Mouse (Mus musculus) layer of hippocampus, adult 9-10 months (tissue): ENCODE results near the gene Cr2.
"Not testable (repeated sequence)": the region's sequence is repeated elsewhere in the genome, so short reads cannot be mapped to it uniquely, and the experiment has no call there.

Experiments used
- DNase-seq: peaks from one replicate; pipeline ENCODE4 v3.0.0; 2022; ENCODE audit warnings: low spot score

Cr2 gene

GRCm38 (mm10) chr1:195175980-195176931 is at the start of gene Cr2:
Gene Cr2, minus strand, starts transcription at chr1:195176716.
- DNase-seq = peak; percentile 11

- no peak for DNase-seq
Observed at GRCm38 (mm10) chr1:195221781-195222180, 45.3 kb upstream of the Cr2 start.

GRCm38 (mm10) chr1:195212851-195213250 is 36.3 kb upstream of the Cr2 start:
- not testable (repeated sequence) for DNase-seq

- no peak for DNase-seq
Observed at GRCm38 (mm10) chr1:195184746-195185145, 8.2 kb upstream of the Cr2 start.

- DNase-seq = no peak
Observed at GRCm38 (mm10) chr1:195164996-195165755, 11.3 kb downstream of the Cr2 start.

GRCm38 (mm10) chr1:195132070-195132469 is 44.4 kb downstream of the Cr2 start:
- DNase-seq = no peak

- peak; percentile 7 for DNase-seq
Observed at GRCm38 (mm10) chr1:195131675-195132015, 44.9 kb downstream of the Cr2 start.

GRCm38 (mm10) chr1:195130953-195131674 is 45.4 kb downstream of the Cr2 start, which contains the start of gene Cr1l:
Gene Cr1l, minus strand, starts transcription at chr1:195131586.
- DNase-seq = peak; percentile 88

- no peak for DNase-seq
Observed at GRCm38 (mm10) chr1:195130479-195130878, 46.0 kb downstream of the Cr2 start.

- DNase-seq = no peak
Observed at GRCm38 (mm10) chr1:195129867-195130266, 46.6 kb downstream of the Cr2 start.

- DNase-seq = no peak
Observed at GRCm38 (mm10) chr1:195114414-195114813, 62.1 kb downstream of the Cr2 start.

- DNase-seq = no peak
Observed at GRCm38 (mm10) chr1:195113621-195114020, 62.9 kb downstream of the Cr2 start.

- DNase-seq = no peak
Observed at GRCm38 (mm10) chr1:195100693-195101092, 75.8 kb downstream of the Cr2 start.

- no peak for DNase-seq
Observed at GRCm38 (mm10) chr1:195098004-195098403, 78.5 kb downstream of the Cr2 start.

- DNase-seq = no peak
Observed at GRCm38 (mm10) chr1:195092220-195092720, 84.2 kb downstream of the Cr2 start, which contains the start of gene Cd46. Gene Cd46, minus strand, starts transcription at chr1:195092249.

GRCm38 (mm10) chr1:195091699-195092219 is 84.8 kb downstream of the Cr2 start:
- DNase-seq = no peak
